Mouse (Mus musculus): ENCODE measurements around the gene Mcoln2. TPM values are rescaled to one million over a fixed set of nuclear protein-coding genes. Genes with fewer than 3 reads are reported as not detected.
A peak's percentile ranks its signal among the peaks of the same experiment; 100 is the strongest.

Mcoln2 gene
- polyA plus RNA-seq, 1 experiment from 2014 or later, result 0.12 TPM

GRCm38 (mm10) chr3:146174215-146174614 lies 24.6 kb downstream of the Mcoln2 start:
- Histone ChIP-seq H3K4me3 (no peak overlapping the region), H3K27me3 (replicated peaks; ENCODE audit: low read depth, poor library complexity, severe bottlenecking) (0 out of 2 replicates have a peak, but pooled peaks cover 6% of the 10 kb centered on the region), H3K36me3 (replicated peaks) (no peaks in the 10 kb centered on the region), H3K4me1 (no peaks in the 10 kb centered on the region), H3K27ac (replicated peaks) (no peak overlapping the region), H3K9me3 (no peaks in the 10 kb centered on the region)
- WGBS, result 91% methylated on average over 9 of the region's 9 CpGs
- no peak for DNase-seq (ENCODE audit: low spot score)

GRCm38 (mm10) chr3:146177295-146177694 lies 27.7 kb downstream of the Mcoln2 start:
- Histone ChIP-seq H3K9me3 (no peaks in the 10 kb centered on the region), H3K4me3 (no peak overlapping the region), H3K27me3 (replicated peaks; ENCODE audit: low read depth, poor library complexity, severe bottlenecking) (peaks cover 8% of the 10 kb centered on the region; the same call in 1 of the 2 replicates), H3K36me3 (replicated peaks) (no peaks in the 10 kb centered on the region), H3K27ac (replicated peaks) (no peak overlapping the region), H3K4me1 (no peaks in the 10 kb centered on the region)
- no peak for DNase-seq (ENCODE audit: low spot score)
- 85% methylated on average over 7 of the region's 7 CpGs for WGBS

GRCm38 (mm10) chr3:146177748-146178582 lies 28.3 kb downstream of the Mcoln2 start:
- 9% methylated on average over 16 of the region's 16 CpGs for WGBS
- no peaks in the 10 kb centered on the region for H3K36me3 ChIP-seq (replicated peaks)
- H3K27ac ChIP-seq (replicated peaks), result peak overlapping the region; percentile 61; the same call in 1 of the 2 replicates
- no peaks in the 10 kb centered on the region for H3K9me3 ChIP-seq
- peak; percentile 85 for DNase-seq (ENCODE audit: low spot score)
- peaks cover 13% of the 10 kb centered on the region; the same call in 1 of the 2 replicates for H3K27me3 ChIP-seq (replicated peaks; ENCODE audit: low read depth, poor library complexity, severe bottlenecking)
- peak overlapping the region; percentile 49 for H3K4me3 ChIP-seq
- H3K4me1 ChIP-seq, result no peaks in the 10 kb centered on the region

- no peaks in the 10 kb centered on the region for H3K36me3 ChIP-seq (replicated peaks)
- H3K27me3 ChIP-seq (replicated peaks; ENCODE audit: low read depth, poor library complexity, severe bottlenecking), result peaks cover 30% of the 10 kb centered on the region
- no peak overlapping the region for H3K27ac ChIP-seq (replicated peaks)
- no peaks in the 10 kb centered on the region for H3K9me3 ChIP-seq
- peaks cover 1% of the 10 kb centered on the region; the same call in 1 of the 2 replicates for H3K4me1 ChIP-seq
- DNase-seq (ENCODE audit: low spot score), result no peak
- no peak overlapping the region for H3K4me3 ChIP-seq
- WGBS, result 41% methylated on average over 2 of the region's 2 CpGs
Observed at GRCm38 (mm10) chr3:146180341-146180740, 30.7 kb downstream of the Mcoln2 start.

GRCm38 (mm10) chr3:146180986-146181385 lies 31.4 kb downstream of the Mcoln2 start:
- Histone ChIP-seq H3K4me3 (no peak overlapping the region), H3K36me3 (replicated peaks) (no peaks in the 10 kb centered on the region), H3K9me3 (no peaks in the 10 kb centered on the region), H3K4me1 (peaks cover 5% of the 10 kb centered on the region; the same call in 1 of the 2 replicates), H3K27me3 (replicated peaks; ENCODE audit: low read depth, poor library complexity, severe bottlenecking) (peaks cover 33% of the 10 kb centered on the region), H3K27ac (replicated peaks) (no peak overlapping the region)
- 40% methylated on average over 3 of the region's 3 CpGs for WGBS
- DNase-seq (ENCODE audit: low spot score), result peak; percentile 71

- Histone ChIP-seq H3K27ac (replicated peaks) (no peak overlapping the region), H3K27me3 (replicated peaks; ENCODE audit: low read depth, poor library complexity, severe bottlenecking) (peaks cover 27% of the 10 kb centered on the region)
- WGBS, result 20% methylated on average over 13 of the region's 13 CpGs
Observed at GRCm38 (mm10) chr3:146184992-146185657, 35.5 kb downstream of the Mcoln2 start.

GRCm38 (mm10) chr3:146186033-146186432 lies 36.4 kb downstream of the Mcoln2 start:
- Histone ChIP-seq H3K4me3 (no peak overlapping the region), H3K4me1 (peaks cover 11% of the 10 kb centered on the region; the same call in 1 of the 2 replicates), H3K27me3 (replicated peaks; ENCODE audit: low read depth, poor library complexity, severe bottlenecking) (peaks cover 27% of the 10 kb centered on the region), H3K36me3 (replicated peaks) (no peaks in the 10 kb centered on the region), H3K9me3 (no peaks in the 10 kb centered on the region), H3K27ac (replicated peaks) (no peak overlapping the region)
- 85% methylated on average over 10 of the region's 10 CpGs for WGBS
- no peak for DNase-seq (ENCODE audit: low spot score)

More at GRCm38 (mm10) chr3:146184992-146185657, 35.5 kb downstream of the Mcoln2 start:
- Histone ChIP-seq H3K4me1 (peaks cover 11% of the 10 kb centered on the region; the same call in 1 of the 2 replicates), H3K9me3 (no peaks in the 10 kb centered on the region), H3K4me3 (no peak overlapping the region), H3K36me3 (replicated peaks) (no peaks in the 10 kb centered on the region)
- DNase-seq (ENCODE audit: low spot score), result peak; percentile 74

- Histone ChIP-seq H3K4me3 (no peak overlapping the region), H3K9me3 (no peaks in the 10 kb centered on the region), H3K27ac (replicated peaks) (no peak overlapping the region), H3K27me3 (replicated peaks; ENCODE audit: low read depth, poor library complexity, severe bottlenecking) (0 out of 2 replicates have a peak, but pooled peaks cover 5% of the 10 kb centered on the region), H3K4me1 (peaks cover 15% of the 10 kb centered on the region; the same call in 1 of the 2 replicates), H3K36me3 (replicated peaks) (no peaks in the 10 kb centered on the region)
- WGBS, result 67% methylated on average over 10 of the region's 10 CpGs
- DNase-seq (ENCODE audit: low spot score), result peak; percentile 28
Observed at GRCm38 (mm10) chr3:146189933-146190332, 40.3 kb downstream of the Mcoln2 start.

- no peak overlapping the region for H3K4me3 ChIP-seq
- H3K9me3 ChIP-seq, result no peaks in the 10 kb centered on the region
- no peaks in the 10 kb centered on the region for H3K36me3 ChIP-seq (replicated peaks)
- WGBS, result 90% methylated on average over 1 of the region's 1 CpGs
- H3K4me1 ChIP-seq, result peaks cover 19% of the 10 kb centered on the region
- DNase-seq (ENCODE audit: low spot score), result no peak
- no peak overlapping the region for H3K27ac ChIP-seq (replicated peaks)
- no peaks in the 10 kb centered on the region for H3K27me3 ChIP-seq (replicated peaks; ENCODE audit: low read depth, poor library complexity, severe bottlenecking)
Observed at GRCm38 (mm10) chr3:146192507-146192906, 42.9 kb downstream of the Mcoln2 start.

- Histone ChIP-seq H3K36me3 (replicated peaks) (no peaks in the 10 kb centered on the region), H3K27me3 (replicated peaks; ENCODE audit: low read depth, poor library complexity, severe bottlenecking) (no peaks in the 10 kb centered on the region), H3K4me1 (peaks cover 13% of the 10 kb centered on the region), H3K27ac (replicated peaks) (no peak overlapping the region), H3K9me3 (no peaks in the 10 kb centered on the region), H3K4me3 (no peak overlapping the region)
- no peak for DNase-seq (ENCODE audit: low spot score)
- 88% methylated on average over 5 of the region's 5 CpGs for WGBS
Observed at GRCm38 (mm10) chr3:146195153-146195552, 45.5 kb downstream of the Mcoln2 start.

- peaks cover 13% of the 10 kb centered on the region for H3K4me1 ChIP-seq
- H3K36me3 ChIP-seq (replicated peaks), result no peaks in the 10 kb centered on the region
- no peak overlapping the region for H3K4me3 ChIP-seq
- H3K27me3 ChIP-seq (replicated peaks; ENCODE audit: low read depth, poor library complexity, severe bottlenecking), result no peaks in the 10 kb centered on the region
- H3K27ac ChIP-seq (replicated peaks), result no peak overlapping the region
- no peaks in the 10 kb centered on the region for H3K9me3 ChIP-seq
- WGBS, result 75% methylated on average over 6 of the region's 6 CpGs
- no peak for DNase-seq (ENCODE audit: low spot score)
Observed at GRCm38 (mm10) chr3:146196301-146196700, 46.7 kb downstream of the Mcoln2 start.

GRCm38 (mm10) chr3:146196780-146197743 lies 47.4 kb downstream of the Mcoln2 start:
- Histone ChIP-seq H3K4me3 (no peak overlapping the region), H3K27me3 (replicated peaks; ENCODE audit: low read depth, poor library complexity, severe bottlenecking) (no peaks in the 10 kb centered on the region), H3K4me1 (peaks cover 10% of the 10 kb centered on the region), H3K27ac (replicated peaks) (no peak overlapping the region), H3K9me3 (no peaks in the 10 kb centered on the region), H3K36me3 (replicated peaks) (no peaks in the 10 kb centered on the region)
- WGBS, result 83% methylated on average over 17 of the region's 17 CpGs
- no peak for DNase-seq (ENCODE audit: low spot score)

Data from embryonic facial prominence, embryonic 10.5 days (tissue).